Mouse (Mus musculus): ENCODE measurements around the gene Klk11. TPM values are rescaled to one million over a fixed set of nuclear protein-coding genes. Genes with fewer than 3 reads are reported as not detected.

The Klk11 gene
- polyA plus RNA-seq, 1 experiment from 2014 or later, result not detected

DNA sequence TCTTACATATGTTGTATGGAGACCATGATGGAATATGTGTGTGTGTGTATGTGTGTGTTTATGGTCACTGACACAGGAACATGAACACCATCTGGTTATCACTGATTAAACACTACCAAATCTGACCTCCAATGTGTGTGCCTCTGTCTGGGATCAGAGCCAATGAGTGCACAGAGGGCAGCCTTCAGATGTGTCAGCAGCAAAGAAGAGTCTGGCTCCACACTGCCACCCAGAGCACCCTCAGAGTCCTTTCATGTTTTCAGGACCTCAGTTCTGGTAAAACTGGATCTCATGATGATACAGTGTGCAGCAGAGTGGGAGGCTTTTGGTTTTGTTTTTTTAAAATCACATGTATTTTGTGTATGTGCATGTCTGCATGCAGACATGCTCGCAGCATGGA lies 10.9 kb downstream of the Klk11 start:
- Histone ChIP-seq H3K9ac (no peak overlapping the region), H3K36me3 (replicated peaks; ENCODE audit: control insufficient read depth, insufficient read depth) (no peaks in the 10 kb centered on the region), H3K9me3 (ENCODE audit: control insufficient read depth, low read length) (no peaks in the 10 kb centered on the region), H3K27ac (no peak overlapping the region), H3K4me3 (replicated peaks; ENCODE audit: low read length) (no peak overlapping the region), H3K27me3 (ENCODE audit: control insufficient read depth, insufficient read depth, low read length) (0 out of 2 replicates have a peak, but pooled peaks cover 9% of the 10 kb centered on the region), H3K4me1 (replicated peaks; ENCODE audit: control insufficient read depth, insufficient read depth, low read length) (no peaks in the 10 kb centered on the region), H3K4me2 (replicated peaks) (no peak overlapping the region)
- ATAC-seq (ENCODE audit: low FRiP score) (no peak), DNase-seq (ENCODE audit: low spot score) (no peak)
- WGBS, result 81% methylated on average over 1 of the region's 1 CpGs

DNA sequence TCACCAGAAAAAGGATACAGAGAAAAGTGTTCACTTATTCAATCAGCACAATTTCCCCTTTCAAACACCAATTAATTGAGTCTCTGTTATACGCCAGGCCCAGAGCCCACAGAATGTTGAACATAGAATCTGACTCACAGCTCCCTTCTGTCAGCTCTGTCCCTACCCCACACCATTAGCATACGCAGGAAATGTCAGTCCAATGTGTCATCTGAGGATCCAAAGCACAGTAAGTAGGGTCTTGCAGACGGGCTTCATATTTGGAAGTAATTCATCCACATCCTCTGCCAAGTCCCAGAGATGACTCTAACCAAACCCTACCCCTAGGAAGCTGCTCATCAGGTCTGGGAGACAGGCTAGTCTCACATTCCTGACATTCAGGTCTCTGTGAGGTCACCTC lies 13.7 kb downstream of the Klk11 start:
- Histone ChIP-seq H3K4me1 (replicated peaks; ENCODE audit: control insufficient read depth, insufficient read depth, low read length) (no peaks in the 10 kb centered on the region), H3K36me3 (replicated peaks; ENCODE audit: control insufficient read depth, insufficient read depth) (no peaks in the 10 kb centered on the region), H3K9ac (no peak overlapping the region), H3K4me3 (replicated peaks; ENCODE audit: low read length) (no peak overlapping the region), H3K4me2 (replicated peaks) (no peak overlapping the region), H3K27ac (no peak overlapping the region), H3K27me3 (ENCODE audit: control insufficient read depth, insufficient read depth, low read length) (0 out of 2 replicates have a peak, but pooled peaks cover 6% of the 10 kb centered on the region), H3K9me3 (ENCODE audit: control insufficient read depth, low read length) (no peaks in the 10 kb centered on the region)
- ATAC-seq (ENCODE audit: low FRiP score), result no peak
- WGBS, result 80% methylated on average over 3 of the region's 3 CpGs
- DNase-seq (ENCODE audit: low spot score), result no peak

DNA sequence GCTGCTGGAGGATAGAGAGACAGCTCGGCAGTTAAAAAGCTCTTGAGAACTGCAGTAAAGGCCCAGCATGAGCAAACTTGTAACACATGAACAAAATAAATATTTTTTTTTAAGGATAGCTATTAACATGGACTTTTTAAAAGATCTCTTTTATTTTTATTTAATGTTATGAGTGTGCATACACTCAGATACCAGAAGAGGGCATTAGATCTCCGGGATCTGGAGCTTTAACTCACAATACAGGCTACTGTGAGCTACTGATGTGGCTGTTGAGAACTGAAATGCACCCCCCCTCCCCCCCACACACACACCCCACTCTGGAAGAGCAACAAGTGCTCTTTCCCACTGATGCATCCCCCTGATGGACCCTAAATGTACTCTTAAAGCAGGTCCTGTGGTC lies 14.9 kb downstream of the Klk11 start:
- 77% methylated on average over 2 of the region's 2 CpGs for WGBS
- no peak overlapping the region for H3K27ac ChIP-seq
- DNase-seq (ENCODE audit: low spot score), result no peak
- no peaks in the 10 kb centered on the region for H3K9me3 ChIP-seq (ENCODE audit: control insufficient read depth, low read length)
- no peaks in the 10 kb centered on the region for H3K4me1 ChIP-seq (replicated peaks; ENCODE audit: control insufficient read depth, insufficient read depth, low read length)
- no peaks in the 10 kb centered on the region for H3K36me3 ChIP-seq (replicated peaks; ENCODE audit: control insufficient read depth, insufficient read depth)
- H3K27me3 ChIP-seq (ENCODE audit: control insufficient read depth, insufficient read depth, low read length), result peaks cover 5% of the 10 kb centered on the region; the same call in 1 of the 2 replicates
- ATAC-seq (ENCODE audit: low FRiP score), result no peak
- no peak overlapping the region for H3K4me2 ChIP-seq (replicated peaks)
- no peak overlapping the region for H3K4me3 ChIP-seq (replicated peaks; ENCODE audit: low read length)
- H3K9ac ChIP-seq, result no peak overlapping the region

DNA sequence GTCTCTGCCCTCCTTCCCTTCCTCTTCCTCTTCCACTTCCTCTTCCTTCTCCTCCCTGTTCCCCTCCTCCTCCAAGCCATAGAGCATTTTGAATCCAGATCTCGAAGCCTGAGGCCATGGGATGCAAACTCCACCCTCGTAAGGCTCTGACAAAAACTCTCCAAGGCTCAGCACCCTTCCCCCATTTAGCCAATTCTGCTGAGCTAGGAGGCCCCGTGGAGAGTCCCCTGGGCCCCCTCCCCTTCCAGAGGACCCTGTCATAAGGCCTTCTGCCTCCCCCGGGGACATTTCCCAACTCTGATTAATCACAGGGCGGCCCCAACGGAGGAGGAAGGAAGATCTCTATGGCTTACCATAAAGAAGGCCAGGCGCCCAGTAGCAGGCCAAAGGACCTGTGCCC lies 17.2 kb downstream of the Klk11 start, which contains the start of gene Klk9:
TSS of gene Klk9 (plus strand) at position 301 of the 400 bp plus-strand sequence.
- H3K27ac ChIP-seq, result no peak within 1 kb of the TSS
- H3K9me3 ChIP-seq (ENCODE audit: control insufficient read depth, low read length), result no peaks in the 10 kb centered on the region
- no peaks in the 10 kb centered on the region for H3K36me3 ChIP-seq (replicated peaks; ENCODE audit: control insufficient read depth, insufficient read depth)
- H3K4me1 ChIP-seq (replicated peaks; ENCODE audit: control insufficient read depth, insufficient read depth, low read length), result peaks cover 3% of the 10 kb centered on the region
- no peak within 1 kb of the TSS for H3K4me3 ChIP-seq (replicated peaks; ENCODE audit: low read length)
- peaks cover 24% of the 10 kb centered on the region for H3K27me3 ChIP-seq (ENCODE audit: control insufficient read depth, insufficient read depth, low read length)
- H3K4me2 ChIP-seq (replicated peaks), result no peak within 1 kb of the TSS
- no peak for DNase-seq (ENCODE audit: low spot score)
- ATAC-seq (ENCODE audit: low FRiP score), result no peak
- WGBS, result 81% methylated on average over 7 of the region's 7 CpGs
- H3K9ac ChIP-seq, result no peak within 1 kb of the TSS

DNA sequence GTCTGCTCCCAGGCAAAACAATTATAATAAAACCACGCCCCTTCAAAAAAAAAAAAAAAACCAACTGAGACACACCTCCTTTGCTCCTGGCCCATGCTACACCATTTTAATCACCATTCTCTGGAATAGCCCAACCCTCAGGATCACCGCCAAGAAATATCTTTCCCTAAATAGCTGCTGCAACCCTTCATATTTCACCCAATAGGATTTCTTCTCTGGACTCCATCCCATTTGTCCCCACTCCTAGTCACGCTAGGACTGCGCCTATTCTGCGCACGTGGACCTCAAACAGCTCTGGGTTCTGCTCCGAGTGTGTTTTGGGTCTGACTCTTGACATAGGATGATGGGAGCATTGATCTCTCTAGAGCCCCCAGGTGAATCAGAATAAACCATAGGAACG lies 22.0 kb downstream of the Klk11 start:
- Histone ChIP-seq H3K27ac (no peak overlapping the region), H3K27me3 (ENCODE audit: control insufficient read depth, insufficient read depth, low read length) (peaks cover 42% of the 10 kb centered on the region), H3K36me3 (replicated peaks; ENCODE audit: control insufficient read depth, insufficient read depth) (no peaks in the 10 kb centered on the region), H3K4me1 (replicated peaks; ENCODE audit: control insufficient read depth, insufficient read depth, low read length) (peaks cover 10% of the 10 kb centered on the region), H3K9ac (peak overlapping the region; percentile 61), H3K4me3 (replicated peaks; ENCODE audit: low read length) (peak overlapping the region; percentile 46), H3K4me2 (replicated peaks) (peak overlapping the region; percentile 77), H3K9me3 (ENCODE audit: control insufficient read depth, low read length) (no peaks in the 10 kb centered on the region)
- 7% methylated on average over 8 of the region's 8 CpGs for WGBS
- ATAC-seq (ENCODE audit: low FRiP score) (no peak), DNase-seq (ENCODE audit: low spot score) (no peak)

DNA sequence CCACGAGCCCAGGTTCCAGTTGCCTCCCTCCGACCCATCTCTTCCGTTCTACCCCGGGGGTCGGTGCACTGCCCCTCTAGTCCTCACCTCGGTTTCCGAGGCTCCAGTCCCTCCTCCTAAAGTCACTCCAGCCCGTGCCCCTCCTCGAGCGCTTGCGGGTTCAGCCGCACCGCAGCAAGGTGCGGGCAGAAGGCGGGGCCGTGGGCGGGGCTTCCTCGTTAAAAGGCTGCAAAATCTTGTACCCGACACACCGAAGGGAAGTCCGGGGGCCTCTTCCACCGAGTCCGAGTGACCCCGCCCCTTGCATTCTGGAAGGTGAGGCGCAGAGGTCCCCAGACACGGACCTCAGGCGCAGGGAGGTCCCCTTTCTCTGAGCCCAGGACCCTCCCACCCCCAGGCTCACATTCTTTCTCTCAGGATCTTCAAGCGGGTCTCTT lies 22.9 kb downstream of the Klk11 start, which contains the start of gene Klk8:
TSS of gene Klk8 (plus strand) at position 245 of the 437 bp plus-strand sequence.
- H3K4me1 ChIP-seq (replicated peaks; ENCODE audit: control insufficient read depth, insufficient read depth, low read length), result peaks cover 10% of the 10 kb centered on the region

DNA sequence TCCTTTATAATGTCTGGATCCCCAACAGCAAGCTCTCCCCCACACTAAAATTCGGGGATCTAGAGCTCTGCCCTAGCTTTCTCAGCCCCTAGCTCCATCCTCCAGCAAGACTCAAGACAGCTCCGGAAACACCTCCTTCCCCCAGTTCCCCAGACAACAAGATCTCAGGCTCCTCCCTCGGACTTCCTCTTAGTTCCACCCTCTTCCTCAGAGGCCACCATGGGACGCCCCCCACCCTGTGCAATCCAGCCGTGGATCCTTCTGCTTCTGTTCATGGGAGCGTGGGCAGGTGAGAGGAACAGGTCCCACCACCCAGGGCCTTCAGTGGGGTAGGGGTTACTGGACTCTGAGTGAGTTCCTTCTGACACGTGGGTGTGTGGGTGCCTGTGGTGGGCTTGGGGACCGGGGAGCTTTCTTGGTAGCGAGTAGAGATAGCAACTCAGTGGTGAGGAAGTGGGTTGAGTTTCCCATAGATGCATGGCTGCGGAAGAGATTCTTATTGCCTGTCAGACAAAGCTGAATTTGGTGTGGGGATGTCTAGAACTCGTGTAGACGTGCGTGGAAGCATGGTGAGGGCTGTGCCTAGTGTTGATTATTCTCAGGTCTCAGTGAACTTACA lies 23.5 kb downstream of the Klk11 start:
- peaks cover 10% of the 10 kb centered on the region for H3K4me1 ChIP-seq (replicated peaks; ENCODE audit: control insufficient read depth, insufficient read depth, low read length)
- H3K27me3 ChIP-seq (ENCODE audit: control insufficient read depth, insufficient read depth, low read length), result peaks cover 42% of the 10 kb centered on the region
- H3K4me3 ChIP-seq (replicated peaks; ENCODE audit: low read length), result peak overlapping the region; percentile 46
- H3K9me3 ChIP-seq (ENCODE audit: control insufficient read depth, low read length), result no peaks in the 10 kb centered on the region
- no peak for DNase-seq (ENCODE audit: low spot score)
- peak; percentile 28; the same call in 1 of the 2 replicates for ATAC-seq (ENCODE audit: low FRiP score)
- H3K9ac ChIP-seq, result no peak overlapping the region
- peak overlapping the region; percentile 77 for H3K4me2 ChIP-seq (replicated peaks)
- no peaks in the 10 kb centered on the region for H3K36me3 ChIP-seq (replicated peaks; ENCODE audit: control insufficient read depth, insufficient read depth)
- 38% methylated on average over 13 of the region's 13 CpGs for WGBS
- H3K27ac ChIP-seq, result no peak overlapping the region

More for the DNA sequence above, 22.9 kb downstream of the Klk11 start, which contains the start of gene Klk8:
- ATAC-seq (ENCODE audit: low FRiP score) (peak; percentile 19; the same call in 1 of the 2 replicates), DNase-seq (ENCODE audit: low spot score) (no peak)
- Histone ChIP-seq H3K27me3 (ENCODE audit: control insufficient read depth, insufficient read depth, low read length) (peaks cover 42% of the 10 kb centered on the region), H3K4me2 (replicated peaks) (peak within 1 kb of the TSS; percentile 77), H3K27ac (no peak within 1 kb of the TSS), H3K36me3 (replicated peaks; ENCODE audit: control insufficient read depth, insufficient read depth) (no peaks in the 10 kb centered on the region), H3K9ac (peak within 1 kb of the TSS; percentile 61), H3K9me3 (ENCODE audit: control insufficient read depth, low read length) (no peaks in the 10 kb centered on the region), H3K4me3 (replicated peaks; ENCODE audit: low read length) (peak within 1 kb of the TSS; percentile 46)
- 1% methylated on average over 28 of the region's 28 CpGs for WGBS

DNA sequence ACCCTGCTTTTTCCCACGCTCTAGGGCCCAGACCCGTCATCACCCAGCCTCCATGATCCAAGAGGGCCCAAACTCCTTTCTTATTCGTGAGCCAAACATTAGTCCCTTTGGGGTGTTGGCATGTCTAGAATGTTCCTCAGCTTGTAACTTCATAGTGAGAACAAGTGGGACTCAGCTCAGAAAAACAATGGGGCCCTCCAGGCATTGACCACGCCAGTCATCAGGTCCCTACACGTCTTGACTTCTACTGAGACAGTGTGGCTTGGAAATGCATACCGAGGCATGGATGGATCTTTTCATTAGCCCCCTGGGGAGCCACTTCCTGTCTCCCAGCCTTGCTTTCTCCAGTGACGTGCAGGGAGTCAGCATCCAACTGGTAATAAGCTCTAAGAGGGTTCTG lies 25.5 kb downstream of the Klk11 start:
- ATAC-seq (ENCODE audit: low FRiP score), result no peak
- Histone ChIP-seq H3K36me3 (replicated peaks; ENCODE audit: control insufficient read depth, insufficient read depth) (no peaks in the 10 kb centered on the region), H3K4me1 (replicated peaks; ENCODE audit: control insufficient read depth, insufficient read depth, low read length) (peaks cover 10% of the 10 kb centered on the region), H3K9ac (no peak overlapping the region), H3K27me3 (ENCODE audit: control insufficient read depth, insufficient read depth, low read length) (peaks cover 36% of the 10 kb centered on the region), H3K9me3 (ENCODE audit: control insufficient read depth, low read length) (no peaks in the 10 kb centered on the region), H3K4me2 (replicated peaks) (no peak overlapping the region), H3K27ac (no peak overlapping the region), H3K4me3 (replicated peaks; ENCODE audit: low read length) (no peak overlapping the region)
- 70% methylated on average over 7 of the region's 7 CpGs for WGBS
- DNase-seq (ENCODE audit: low spot score), result no peak

DNA sequence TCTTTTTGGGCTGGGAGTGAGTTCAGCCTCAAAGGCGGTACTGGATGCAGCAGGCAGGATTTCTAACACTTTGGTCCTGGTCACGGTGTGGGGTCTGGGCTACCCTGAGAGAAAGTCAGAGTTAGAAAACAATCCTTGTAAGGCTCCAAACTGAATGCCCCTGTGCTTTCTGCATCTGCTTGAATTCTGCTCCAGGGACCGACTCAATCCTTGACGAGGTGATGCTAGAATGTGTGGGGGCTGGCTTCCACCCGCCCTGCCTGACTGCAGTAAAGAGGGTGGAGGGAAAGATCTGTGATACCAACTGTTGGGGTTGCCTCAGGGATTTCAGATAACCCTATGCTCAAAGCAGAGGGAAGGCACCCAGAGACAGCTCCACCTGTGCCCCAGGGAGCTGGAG lies 36.6 kb downstream of the Klk11 start, which contains the start of gene Klk7:
TSS of gene Klk7 (plus strand) at position 301 of the 400 bp plus-strand sequence.
- Histone ChIP-seq H3K27me3 (ENCODE audit: control insufficient read depth, insufficient read depth, low read length) (no peaks in the 10 kb centered on the region), H3K4me1 (replicated peaks; ENCODE audit: control insufficient read depth, insufficient read depth, low read length) (no peaks in the 10 kb centered on the region), H3K4me2 (replicated peaks) (no peak within 1 kb of the TSS), H3K9me3 (ENCODE audit: control insufficient read depth, low read length) (no peaks in the 10 kb centered on the region), H3K27ac (no peak within 1 kb of the TSS), H3K9ac (no peak within 1 kb of the TSS), H3K4me3 (replicated peaks; ENCODE audit: low read length) (no peak within 1 kb of the TSS), H3K36me3 (replicated peaks; ENCODE audit: control insufficient read depth, insufficient read depth) (no peaks in the 10 kb centered on the region)
- ATAC-seq (ENCODE audit: low FRiP score) (no peak), DNase-seq (ENCODE audit: low spot score) (no peak)
- WGBS, result 64% methylated on average over 5 of the region's 5 CpGs

Measured in hindbrain, embryonic 14.5 days (tissue).